Comparison of ENCODE assay signal across 8 mouse cellular contexts in genomic region chr2:53191523-53192220, GRCm38 (mm10). TPM values are rescaled to one million over a fixed set of nuclear protein-coding genes. Genes with fewer than 3 reads are reported as not detected.
DNase-seq lines count a peak whose midpoint lies in the region; ATAC-seq and TF ChIP-seq lines count a peak whose summit lies in the region.

TSS of gene Arl6ip6 (plus strand) at chr2:53191726.

- H3K4me1 ChIP-seq in MEL (ENCODE audit: control insufficient read depth in 1 of 2, insufficient read depth in 2 of 2, low read length in 2 of 2) = peaks cover 8 to 23% of the 10 kb centered on the region in 2 experiments
- H3K4me1 ChIP-seq in cerebellum, adult 2 months (ENCODE audit: control insufficient read depth, insufficient read depth, low read length) = no peaks in the 10 kb centered on the region
- peaks cover 14% of the 10 kb centered on the region for H3K4me1 ChIP-seq in forebrain, postnatal 0 days (ENCODE audit: insufficient read depth)
- peaks cover 19% of the 10 kb centered on the region for H3K4me1 ChIP-seq in lung, embryonic 15.5 days

- H3K36me3 ChIP-seq in MEL (ENCODE audit: control insufficient read depth in 1 of 2, insufficient read depth in 2 of 2, low read length in 2 of 2) = peaks cover 30 to 47% of the 10 kb centered on the region in 2 experiments
- H3K36me3 ChIP-seq in forebrain, postnatal 0 days (ENCODE audit: insufficient read depth) = 0 out of 2 replicates have a peak, but pooled peaks cover 3% of the 10 kb centered on the region
- H3K36me3 ChIP-seq in lung, embryonic 15.5 days = peaks cover 19% of the 10 kb centered on the region; the same call in 1 of the 2 replicates

- peak within 1 kb of the TSS; percentile 100 for H3K9ac ChIP-seq in MEL (ENCODE audit: control insufficient read depth, low read depth, low read length, poor library complexity, severe bottlenecking)
- peak within 1 kb of the TSS; percentile 81 for H3K9ac ChIP-seq in forebrain, postnatal 0 days
- H3K9ac ChIP-seq in lung, embryonic 15.5 days = peak within 1 kb of the TSS; percentile 90

- peak; percentile 62 to 79 for TF ChIP-seq POLR2A in MEL (IDR thresholded peaks at IDR 0.05; ENCODE audit: control insufficient read depth in 1 of 2, insufficient read depth in 1 of 2, low read depth in 1 of 2, low read length in 2 of 2, poor library complexity in 1 of 2)
- peak; percentile 63 for TF ChIP-seq POLR2A in cerebellum, adult 2 months (IDR thresholded peaks at IDR 0.05; ENCODE audit: borderline replicate concordance, insufficient read depth, low read length)

- no peak for TF ChIP-seq CTCF in MEL (IDR thresholded peaks at IDR 0.05 in 2 of 3, conservative IDR thresholded peaks at IDR 0.05 in 1 of 3; ENCODE audit: control insufficient read depth in 1 of 3, insufficient read depth in 1 of 3, low read depth in 2 of 3, low read length in 3 of 3, poor library complexity in 1 of 3, severe bottlenecking in 1 of 3)
- TF ChIP-seq CTCF in cerebellum, adult 2 months (IDR thresholded peaks at IDR 0.05; ENCODE audit: borderline replicate concordance, insufficient read depth, low read depth, low read length) = no peak
- no peak for TF ChIP-seq CTCF in forebrain, postnatal 0 days (IDR thresholded peaks at IDR 0.05; ENCODE audit: low read depth)

- no peaks in the 10 kb centered on the region for H3K9me3 ChIP-seq in MEL (replicated peaks; ENCODE audit: insufficient read depth, low read length)
- H3K9me3 ChIP-seq in forebrain, postnatal 0 days (ENCODE audit: low read length) = no peaks in the 10 kb centered on the region
- H3K9me3 ChIP-seq in lung, embryonic 15.5 days = no peaks in the 10 kb centered on the region

- peak within 1 kb of the TSS; percentile 94 to 99 for H3K4me3 ChIP-seq in MEL (ENCODE audit: control insufficient read depth in 1 of 2, insufficient read depth in 1 of 2, low read depth in 2 of 2, low read length in 2 of 2)
- H3K4me3 ChIP-seq in cerebellum, adult 2 months (replicated peaks; ENCODE audit: insufficient read depth, low read depth, low read length) = peak within 1 kb of the TSS; percentile 97
- H3K4me3 ChIP-seq in forebrain, postnatal 0 days (ENCODE audit: low read depth, low read length) = peak within 1 kb of the TSS; percentile 87
- H3K4me3 ChIP-seq in lung, embryonic 15.5 days = peak within 1 kb of the TSS; percentile 73

- no peak for TF ChIP-seq RAD21 in MEL (IDR thresholded peaks at IDR 0.05; ENCODE audit: low read depth, low read length)

- H3K79me2 ChIP-seq in MEL (ENCODE audit: control insufficient read depth, insufficient read depth, low read length, poor library complexity) = peaks cover 50% of the 10 kb centered on the region

- peak; percentile 88 for ATAC-seq in forebrain, postnatal 0 days
- ATAC-seq in lung, embryonic 15.5 days (ENCODE audit: borderline replicate concordance, extremely low read depth, low FRiP score, low TSS enrichment) = peak; percentile 93

- WGBS in cerebellum, adult 2 months = under 1% methylated on average over 82 of the region's 82 CpGs
- 5% methylated on average over 82 of the region's 82 CpGs for WGBS in forebrain, postnatal 0 days
- under 1% methylated on average over 82 of the region's 82 CpGs for WGBS in lung, embryonic 15.5 days

- H3K27me3 ChIP-seq in MEL (ENCODE audit: control insufficient read depth in 1 of 2, insufficient read depth in 2 of 2, low read length in 2 of 2) = no peaks in the 10 kb centered on the region
- no peaks in the 10 kb centered on the region for H3K27me3 ChIP-seq in cerebellum, adult 2 months (ENCODE audit: control insufficient read depth, insufficient read depth, low read length)
- H3K27me3 ChIP-seq in forebrain, postnatal 0 days (ENCODE audit: insufficient read depth, low read length) = no peaks in the 10 kb centered on the region
- H3K27me3 ChIP-seq in lung, embryonic 15.5 days = no peaks in the 10 kb centered on the region

- TF ChIP-seq EP300 in MEL (IDR thresholded peaks at IDR 0.05; ENCODE audit: low read depth in 1 of 2, low read length in 2 of 2) = no peak

- peak within 1 kb of the TSS; percentile 95 for H3K27ac ChIP-seq in MEL (ENCODE audit: control insufficient read depth, low read depth, low read length)
- H3K27ac ChIP-seq in cerebellum, adult 2 months (ENCODE audit: insufficient read depth, low read length) = peak within 1 kb of the TSS; percentile 93
- H3K27ac ChIP-seq in forebrain, postnatal 0 days (ENCODE audit: low read depth, low read length) = peak within 1 kb of the TSS; percentile 96
- peak within 1 kb of the TSS; percentile 97 for H3K27ac ChIP-seq in lung, embryonic 15.5 days

- H3K4me2 ChIP-seq in forebrain, postnatal 0 days (ENCODE audit: low read depth) = peak within 1 kb of the TSS; percentile 60
- peak within 1 kb of the TSS; percentile 62 for H3K4me2 ChIP-seq in lung, embryonic 15.5 days

- peak; percentile 94 for DNase-seq in MEL (ENCODE audit: low read depth, low spot score)
- peak; percentile 97 to 99 for DNase-seq in cerebellum, adult 2 months
- peak; percentile 96 for DNase-seq in forebrain, postnatal 0 days
- DNase-seq in heart, postnatal 4 days = peak; percentile 99
- DNase-seq in layer of hippocampus, adult 8-10 months (ENCODE audit: low spot score in 2 of 2) = peak; percentile 93 to 97
- peak; percentile 94 for DNase-seq in ovary, adult 18-20 months (ENCODE audit: low spot score)
- peak; percentile 96 for DNase-seq in thymus, postnatal 0 days (ENCODE audit: low spot score)

TF ChIP-seq in MEL, 35 proteins besides CTCF, POLR2A, EP300 and RAD21:
- peak; percentile 91; the same call in 1 of the 2 replicates for TF ChIP-seq E2F4 (IDR thresholded peaks at IDR 0.05; ENCODE audit: borderline replicate concordance, low read depth, low read length)
- TF ChIP-seq HCFC1 (IDR thresholded peaks at IDR 0.05; ENCODE audit: low read depth, low read length) = peak; percentile 77
- 0 out of 2 replicates have a peak, but pooled peaks have one; percentile 16 for TF ChIP-seq TCF12 (IDR thresholded peaks at IDR 0.05; ENCODE audit: low read depth, low read length)
- TF ChIP-seq CHD1 (IDR thresholded peaks at IDR 0.05; ENCODE audit: low read depth, low read length) = peak; percentile 98
- peak; percentile 68 for TF ChIP-seq TBP (IDR thresholded peaks at IDR 0.05; ENCODE audit: low read depth, low read length)
- peak; percentile 43; the same call in 1 of the 2 replicates for TF ChIP-seq MXI1 (IDR thresholded peaks at IDR 0.05; ENCODE audit: low read depth, low read length)
- TF ChIP-seq NRF1 (IDR thresholded peaks at IDR 0.05; ENCODE audit: insufficient read depth, low read depth, low read length, poor library complexity, severe bottlenecking) = peak; percentile 40; the same call in 1 of the 2 replicates
- no peak for TF ChIP-seq SMC3 (IDR thresholded peaks at IDR 0.05; ENCODE audit: low read depth, low read length)
- peak; percentile 55; the same call in 1 of the 2 replicates for TF ChIP-seq SIN3A (IDR thresholded peaks at IDR 0.05; ENCODE audit: low read length)
- TF ChIP-seq ZMIZ1 (IDR thresholded peaks at IDR 0.05; ENCODE audit: low read depth, low read length) = peak; percentile 71
- TF ChIP-seq ETS1 (IDR thresholded peaks at IDR 0.05; ENCODE audit: low read depth, low read length) = 0 out of 2 replicates have a peak, but pooled peaks have one; percentile 32
- TF ChIP-seq USF2 (IDR thresholded peaks at IDR 0.05; ENCODE audit: borderline replicate concordance in 1 of 2, insufficient read depth in 1 of 2, low read depth in 1 of 2, low read length in 2 of 2) = no peak
- peak; percentile 93 for TF ChIP-seq NELFE (IDR thresholded peaks at IDR 0.05; ENCODE audit: low read depth, low read length)
- TF ChIP-seq POLR2AphosphoS5 (IDR thresholded peaks at IDR 0.05; ENCODE audit: borderline replicate concordance, low read depth, low read length) = no peak
- TF ChIP-seq POLR2AphosphoS2 (IDR thresholded peaks at IDR 0.05; ENCODE audit: low read length) = peak; percentile 70

RNA-seq across cellular contexts. Expression of gene Arl6ip6, which starts in this region (rescaled TPM):
- 43.1 and 43.8 TPM in 2 replicates for total RNA-seq in MEL (2012; rRNA removed)
- 100 to 1,000 TPM in 1 of 2 experiments, 10 to 100 TPM in 1; 53.1 to 438 TPM for polyA plus RNA-seq in MEL (2012; ENCODE audit: insufficient read depth in 1 of 2, insufficient read length in 2 of 2, low read depth in 1 of 2, low replicate concordance in 2 of 2, missing spikeins in 1 of 2)
- 12.4 and 13.3 TPM in 2 replicates for polyA plus RNA-seq in cerebellum, adult 2 months (2012; rRNA removed)
- 24.3 and 24.6 TPM in 2 replicates for total RNA-seq in forebrain, postnatal 0 days (2014; rRNA removed)
- 16.0 and 20.2 TPM in 2 replicates for polyA plus RNA-seq in forebrain, postnatal 0 days (2015; fragmentation: Nextera tagmentation; extraction: Ambion mirVana)
- 10 to 100 TPM; 23.3 to 24.3 TPM for total RNA-seq in heart, postnatal 4 days (2021)
- 10 to 100 TPM; 12.3 to 13.5 (median 13.0) TPM for total RNA-seq in layer of hippocampus, adult 8-10 months (2022)
- 47.7 and 51.7 TPM in 2 replicates for polyA plus RNA-seq in lung, embryonic 15.5 days (2015; fragmentation: Nextera tagmentation; extraction: Ambion mirVana)
- polyA plus RNA-seq in thymus, postnatal 0 days (2015; fragmentation: Nextera tagmentation; extraction: Ambion mirVana) = 58.1 and 59.0 TPM in 2 replicates

Comparison
In these comparisons a context has a peak if more than half of its experiments do, and no peak if none do; other contexts are left out.
1. Peak in every context shown above with its lines: DNase-seq, ATAC-seq, H3K4me3 ChIP-seq and H3K27ac ChIP-seq.